In the genomic region with DNA sequence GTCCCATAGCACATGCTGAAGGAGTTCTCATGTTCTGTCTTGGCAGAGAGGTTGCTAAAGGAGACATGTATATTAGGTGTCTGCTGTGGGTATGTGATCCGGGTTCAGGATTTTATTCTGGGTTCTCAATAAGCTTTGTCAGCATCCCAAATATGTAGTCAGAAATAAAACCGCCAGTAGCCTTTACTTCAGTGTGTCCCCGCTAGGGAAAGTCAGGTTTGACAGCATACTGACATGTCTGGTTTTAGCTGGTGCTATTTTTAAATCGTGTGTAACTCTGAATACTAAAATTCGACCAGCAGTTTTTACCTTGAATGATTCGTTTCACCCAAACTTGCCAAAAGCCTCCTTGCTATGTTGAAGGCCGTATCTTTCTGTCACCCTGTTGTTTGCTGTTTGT, we compare ENCODE assay signal across 19 mouse cellular contexts. TPM values are rescaled to one million over a fixed set of nuclear protein-coding genes. Genes with fewer than 3 reads are reported as not detected.
DNase-seq lines count a peak whose midpoint lies in the region; ATAC-seq and TF ChIP-seq lines count a peak whose summit lies in the region.
"Had no signal": no experiment of that assay in that cellular context is flagged by ENCODE, and none has a peak within 500 bp of the region (broad histone marks: within the 10 kb centered on the region; RNA-seq: fewer than 3 reads in every experiment).

No protein-coding gene starts in this region.

- no peak overlapping the region for H3K4me2 ChIP-seq in embryonic facial prominence, embryonic 14.5 days (ENCODE audit: low read depth, low read length)
- no peak overlapping the region for H3K4me2 ChIP-seq in heart, embryonic 15.5 days
- H3K4me2 ChIP-seq in CH12.LX (ENCODE audit: insufficient read depth, low read depth, poor library complexity, severe bottlenecking): no peak overlapping the region
- H3K4me2 ChIP-seq: embryonic facial prominence, embryonic 13.5 days; forebrain, embryonic 13.5 days; hindbrain, embryonic 14.5 days; intestine, embryonic 15.5 days had no signal

- intact Hi-C loops in heart, adult 2 months (cut with DNase I): no loop called here

- no peak for TF ChIP-seq EP300 in heart, adult 2 months (IDR thresholded peaks at IDR 0.05; ENCODE audit: insufficient read depth, low read depth, low read length)
- no peak for TF ChIP-seq EP300 in CH12.LX (IDR thresholded peaks at IDR 0.05; ENCODE audit: low read length)

- peak; percentile 46 for TF ChIP-seq CTCF in heart, adult 2 months (IDR thresholded peaks at IDR 0.05)
- no peak for TF ChIP-seq CTCF in CH12.LX (conservative IDR thresholded peaks at IDR 0.05 in 1 of 2, IDR thresholded peaks at IDR 0.05 in 1 of 2; ENCODE audit: low read depth in 2 of 2, low read length in 2 of 2)

- H3K79me2 ChIP-seq in heart, adult 2 months (replicated peaks; ENCODE audit: control insufficient read depth, insufficient read depth, low read length): no peaks in the 10 kb centered on the region
- H3K79me2 ChIP-seq in CH12.LX (replicated peaks; ENCODE audit: control insufficient read depth, extremely low read depth, insufficient read depth, poor library complexity, severe bottlenecking): no peaks in the 10 kb centered on the region

- H3K4me1 ChIP-seq in embryonic facial prominence, embryonic 14.5 days (ENCODE audit: control insufficient read depth, insufficient read depth, low read length): 0 out of 2 replicates have a peak, but pooled peaks cover 7% of the 10 kb centered on the region
- peaks cover 28% of the 10 kb centered on the region for H3K4me1 ChIP-seq in embryonic facial prominence, embryonic 10.5 days
- no peaks in the 10 kb centered on the region; the same call in none of the 2 replicates for H3K4me1 ChIP-seq in heart, adult 2 months (ENCODE audit: control insufficient read depth, insufficient read depth, low read length)
- peaks cover 9% of the 10 kb centered on the region; the same call in 1 of the 2 replicates for H3K4me1 ChIP-seq in heart, embryonic 15.5 days (replicated peaks)
- peaks cover 10 to 48% of the 10 kb centered on the region in 2 experiments for H3K4me1 ChIP-seq in CH12.LX (ENCODE audit: control insufficient read depth in 1 of 2, insufficient read depth in 2 of 2)

- peaks cover 59% of the 10 kb centered on the region for H3K36me3 ChIP-seq in embryonic facial prominence, embryonic 14.5 days (ENCODE audit: control insufficient read depth, insufficient read depth, low read length)
- peaks cover 89% of the 10 kb centered on the region for H3K36me3 ChIP-seq in embryonic facial prominence, embryonic 10.5 days (replicated peaks)
- peaks cover 40% of the 10 kb centered on the region for H3K36me3 ChIP-seq in heart, adult 2 months (ENCODE audit: control insufficient read depth, insufficient read depth, low read length)
- H3K36me3 ChIP-seq in heart, embryonic 15.5 days: peaks cover 79% of the 10 kb centered on the region
- peaks cover 30 to 72% of the 10 kb centered on the region in 2 experiments for H3K36me3 ChIP-seq in CH12.LX (replicated peaks in 1 of 2; ENCODE audit: control insufficient read depth in 1 of 2, insufficient read depth in 1 of 2, low read length in 1 of 2)

- no peak overlapping the region for H3K27ac ChIP-seq in embryonic facial prominence, embryonic 14.5 days (replicated peaks; ENCODE audit: low read depth, low read length)
- H3K27ac ChIP-seq in embryonic facial prominence, embryonic 10.5 days (replicated peaks): no peak overlapping the region
- peak overlapping the region; percentile 29 for H3K27ac ChIP-seq in heart, adult 2 months
- peak overlapping the region; percentile 41 for H3K27ac ChIP-seq in heart, embryonic 15.5 days
- no peak overlapping the region for H3K27ac ChIP-seq in CH12.LX (ENCODE audit: insufficient read depth, low read depth)
- H3K27ac ChIP-seq: embryonic facial prominence, embryonic 13.5 days; forebrain, embryonic 13.5 days; hindbrain, embryonic 14.5 days; intestine, embryonic 15.5 days had no signal

- no peaks in the 10 kb centered on the region for H3K27me3 ChIP-seq in embryonic facial prominence, embryonic 14.5 days (replicated peaks; ENCODE audit: control insufficient read depth, insufficient read depth, low read length)
- no peaks in the 10 kb centered on the region for H3K27me3 ChIP-seq in embryonic facial prominence, embryonic 10.5 days (replicated peaks; ENCODE audit: low read depth, poor library complexity, severe bottlenecking)
- no peaks in the 10 kb centered on the region for H3K27me3 ChIP-seq in heart, adult 2 months (ENCODE audit: control insufficient read depth, insufficient read depth, low read length)
- H3K27me3 ChIP-seq in heart, embryonic 15.5 days: no peaks in the 10 kb centered on the region
- no peaks in the 10 kb centered on the region for H3K27me3 ChIP-seq in CH12.LX (replicated peaks)
- H3K27me3 ChIP-seq: embryonic facial prominence, embryonic 13.5 days; forebrain, embryonic 13.5 days; intestine, embryonic 15.5 days had no signal

- 73% methylated on average over 7 of the region's 7 CpGs for WGBS in embryonic facial prominence, embryonic 14.5 days
- WGBS in embryonic facial prominence, embryonic 10.5 days: 94% methylated on average over 7 of the region's 7 CpGs
- 63% methylated on average over 7 of the region's 7 CpGs for whole genome bisulfite sequencing in heart, adult 2 months
- 56% methylated on average over 7 of the region's 7 CpGs for WGBS in heart, embryonic 15.5 days

- dilution Hi-C loops in CH12.LX (cut with MboI; ENCODE audit: extremely low pct_ligation_motif_present, extremely low pct_unique_long_range_greater_than_20kb, low sequenced_read_pairs): no loop called here

- no peaks in the 10 kb centered on the region for H3K9me3 ChIP-seq in embryonic facial prominence, embryonic 14.5 days (ENCODE audit: control insufficient read depth, low read length)
- no peaks in the 10 kb centered on the region for H3K9me3 ChIP-seq in embryonic facial prominence, embryonic 10.5 days
- no peaks in the 10 kb centered on the region for H3K9me3 ChIP-seq in heart, embryonic 15.5 days (replicated peaks)
- peaks cover 11% of the 10 kb centered on the region for H3K9me3 ChIP-seq in CH12.LX (replicated peaks; ENCODE audit: low read length)
- H3K9me3 ChIP-seq: embryonic facial prominence, embryonic 13.5 days; forebrain, embryonic 13.5 days; intestine, embryonic 15.5 days had no signal

- in situ Hi-C loops in CH12.LX (cut with MboI; ENCODE audit: low pct_ligation_motif_present, low pct_unique_long_range_greater_than_20kb, low sequenced_read_pairs): no loop called here

- H3K9ac ChIP-seq in embryonic facial prominence, embryonic 14.5 days (ENCODE audit: low read depth, low read length): no peak overlapping the region
- peak overlapping the region; percentile 53; the same call in 1 of the 2 replicates for H3K9ac ChIP-seq in heart, adult 2 months (ENCODE audit: low read depth, low read length)
- H3K9ac ChIP-seq in heart, embryonic 15.5 days: no peak overlapping the region
- no peak overlapping the region for H3K9ac ChIP-seq in CH12.LX (ENCODE audit: insufficient read depth, low read depth)
- H3K9ac ChIP-seq: embryonic facial prominence, embryonic 13.5 days; forebrain, embryonic 13.5 days; forebrain, postnatal 0 days; hindbrain, embryonic 14.5 days; intestine, embryonic 15.5 days had no signal

- TF ChIP-seq POLR2A in heart, adult 2 months (IDR thresholded peaks at IDR 0.05; ENCODE audit: insufficient read depth, low read depth, low read length): no peak
- TF ChIP-seq POLR2A in CH12.LX (IDR thresholded peaks at IDR 0.05; ENCODE audit: low read depth, low read length): no peak

- no peak for TF ChIP-seq RAD21 in CH12.LX (IDR thresholded peaks at IDR 0.05; ENCODE audit: low read depth, low read length)

- no peak overlapping the region for H3K4me3 ChIP-seq in embryonic facial prominence, embryonic 14.5 days (ENCODE audit: low read depth, low read length)
- H3K4me3 ChIP-seq in embryonic facial prominence, embryonic 10.5 days: no peak overlapping the region
- H3K4me3 ChIP-seq in heart, adult 2 months: no peak overlapping the region
- H3K4me3 ChIP-seq in heart, embryonic 15.5 days: no peak overlapping the region
- H3K4me3 ChIP-seq in CH12.LX (replicated peaks in 1 of 3; ENCODE audit: low read depth in 2 of 3, low read length in 2 of 3, poor library complexity in 1 of 3): peak overlapping the region in 1 of 3 experiments; percentile 55
- H3K4me3 ChIP-seq: embryonic facial prominence, embryonic 13.5 days; forebrain, embryonic 13.5 days; intestine, embryonic 15.5 days had no signal

- DNase-seq in embryonic facial prominence, embryonic 14.5 days (ENCODE audit: low spot score): peak; percentile 38
- no peak for DNase-seq in embryonic facial prominence, embryonic 10.5 days (ENCODE audit: low spot score)
- DNase-seq in heart, adult 2 months: no peak
- no peak for DNase-seq in heart, postnatal 4 days
- DNase-seq in heart, adult 9 months (ENCODE audit: low spot score in 2 of 2): no peak
- DNase-seq in CH12.LX (ENCODE audit: extremely low read depth): no peak
- DNase-seq: adrenal gland, postnatal 10 days; B cell, adult 2 months; cerebellum, adult 11 months; cerebellum, adult 8-10 months; cerebellum, postnatal 25 days; forebrain, postnatal 0 days; kidney, adult 18-20 months had no signal

- ATAC-seq in embryonic facial prominence, embryonic 14.5 days (ENCODE audit: low read depth): no peak
- ATAC-seq in heart, embryonic 15.5 days (replicated peaks; ENCODE audit: insufficient number of reproducible peaks, insufficient read depth, low FRiP score, low read depth): no peak
- ATAC-seq: CD4-positive, CD25-positive, alpha-beta regulatory T cell, adult 4 months; forebrain, embryonic 13.5 days; forebrain, postnatal 0 days; intestine, embryonic 15.5 days had no signal

TF ChIP-seq in CH12.LX, 34 proteins besides CTCF, POLR2A, EP300 and RAD21:
- TF ChIP-seq PAX5 (IDR thresholded peaks at IDR 0.05; ENCODE audit: low read length): no peak
- 0 out of 2 replicates have a peak, but pooled peaks have one; percentile 8 for TF ChIP-seq BHLHE40 (IDR thresholded peaks at IDR 0.05; ENCODE audit: low read depth, low read length)

RNA-seq across cellular contexts. Expression of gene Mmd, which starts 16.3 kb away (rescaled TPM):
- polyA plus RNA-seq in embryonic facial prominence, embryonic 14.5 days (2014; fragmentation: Nextera tagmentation; extraction: Ambion mirVana): 26.5 and 27.1 TPM in 2 replicates
- 44.6 and 45.1 TPM in 2 replicates for polyA plus RNA-seq in embryonic facial prominence, embryonic 10.5 days (2016; fragmentation: Nextera tagmentation; extraction: Ambion mirVana)
- total RNA-seq in heart, adult 2 months (2021): 10 to 100 TPM; 25.9 to 35.7 TPM
- 30.9 and 53.1 TPM in 2 replicates for polyA plus RNA-seq in heart, adult 2 months (2012; rRNA removed)
- total RNA-seq in heart, postnatal 4 days (2021): 10 to 100 TPM; 58.0 to 58.8 TPM
- polyA plus RNA-seq in heart, embryonic 15.5 days (2015; fragmentation: Nextera tagmentation; extraction: Ambion mirVana): 75.4 and 82.9 TPM in 2 replicates
- 10.3 and 13.8 TPM in 2 replicates for total RNA-seq in CH12.LX (2012; rRNA removed)
- total RNA-seq in CH12.LX (2014; rRNA removed): 60.4 and 70.5 TPM in 2 replicates
- 36.1 and 39.8 TPM in 2 replicates for polyA plus RNA-seq in CH12.LX (2012; ENCODE audit: insufficient read length, low read depth)

Comparison
In these comparisons a context has a peak if more than half of its experiments do, and no peak if none do; other contexts are left out.
1. H3K27ac ChIP-seq: peak in heart, adult 2 months (single experiment) and heart, embryonic 15.5 days (single experiment); none in embryonic facial prominence, embryonic 14.5 days (single experiment), embryonic facial prominence, embryonic 10.5 days (single experiment) and CH12.LX (single experiment).